Mouse (Mus musculus) cerebellum, adult 8-10 months (tissue): ENCODE data around the gene Lrba.

Experiments used
- DNase-seq: peaks from one replicate; pipeline ENCODE4 v3.0.0; 2022

Gene Lrba

GRCm38 (mm10) chr3:86804265-86804664, 579.8 kb downstream of the Lrba start:
- DNase-seq = no peak

GRCm38 (mm10) chr3:86806834-86807233, 582.4 kb downstream of the Lrba start:
- DNase-seq = no peak

- DNase-seq = peak; percentile 61
Observed at GRCm38 (mm10) chr3:86807750-86808467, 583.4 kb downstream of the Lrba start.

GRCm38 (mm10) chr3:86809199-86809598, 584.7 kb downstream of the Lrba start:
- DNase-seq = no peak

- DNase-seq = no peak
Observed at GRCm38 (mm10) chr3:86809646-86810045, 585.2 kb downstream of the Lrba start.

DNA sequence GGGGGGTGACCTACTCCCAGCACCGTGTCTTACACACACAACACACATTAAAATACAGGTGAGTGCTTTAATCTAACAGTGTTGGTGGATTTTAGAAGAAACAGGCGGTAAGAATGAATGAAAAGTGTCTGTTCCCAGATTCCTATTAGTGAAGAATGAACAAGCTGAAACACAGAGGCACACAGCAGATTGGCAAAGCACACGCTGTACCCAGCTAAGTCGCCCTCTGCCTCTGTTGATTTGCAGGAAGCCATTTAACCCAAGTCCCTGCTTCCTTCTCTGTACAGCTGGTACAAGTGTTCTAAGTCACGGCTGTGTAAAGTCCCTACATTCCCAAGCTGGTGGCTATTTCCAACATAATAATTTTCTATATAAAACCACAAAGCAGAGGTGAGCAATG, 586.4 kb downstream of the Lrba start:
- no peak for DNase-seq

DNA sequence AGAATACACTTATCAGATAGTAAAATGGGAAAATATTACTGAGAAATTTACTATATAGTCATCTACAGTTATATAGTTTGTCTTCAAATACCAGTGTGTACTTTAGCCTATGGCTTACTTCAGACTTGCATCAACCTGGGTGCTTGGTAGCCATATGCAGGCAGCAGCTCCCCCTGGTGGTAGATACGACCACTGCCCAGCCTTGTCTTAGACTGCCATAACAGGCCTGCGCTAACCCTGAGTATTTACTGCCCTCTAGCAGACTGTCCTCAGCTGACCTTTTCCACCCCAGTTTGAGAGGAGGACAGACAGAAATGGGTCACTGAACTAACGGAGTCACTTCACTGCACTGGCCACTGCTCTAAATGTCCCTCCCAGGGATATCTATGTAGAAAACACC, 588.2 kb downstream of the Lrba start:
- DNase-seq = peak; percentile 77

DNA sequence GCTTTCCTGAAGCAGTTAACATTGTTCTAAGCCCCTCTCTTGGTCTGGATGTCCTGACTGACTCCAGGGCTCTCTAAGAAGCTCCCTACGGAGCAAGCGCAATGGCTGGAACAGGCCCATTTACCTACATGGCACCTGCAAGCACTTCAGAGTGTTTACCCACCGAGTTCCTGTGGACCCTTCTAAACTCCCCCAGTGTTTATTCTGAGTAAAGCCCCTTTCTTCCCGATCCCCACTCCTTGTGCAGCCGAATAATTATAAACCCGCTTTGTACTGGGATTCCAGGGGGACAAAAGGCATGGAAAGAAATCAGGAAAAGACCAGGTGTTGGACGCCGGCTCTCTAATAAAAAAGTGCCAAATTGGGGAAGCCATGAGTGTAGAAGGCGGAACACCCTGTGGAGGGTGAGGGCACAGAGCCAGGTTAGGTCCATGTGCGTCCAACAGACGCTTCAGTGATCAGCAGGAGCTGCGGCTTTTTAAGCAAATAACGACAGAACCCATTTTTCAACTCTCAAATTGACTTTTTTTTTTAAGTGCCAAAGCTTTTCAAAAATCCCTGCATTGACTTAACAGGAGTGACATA, 593.6 kb downstream of the Lrba start:
- DNase-seq = peak; percentile 70

GRCm38 (mm10) chr3:86819372-86819771, 594.9 kb downstream of the Lrba start:
- DNase-seq = no peak

GRCm38 (mm10) chr3:86820344-86820743, 595.9 kb downstream of the Lrba start:
- DNase-seq = no peak

DNA sequence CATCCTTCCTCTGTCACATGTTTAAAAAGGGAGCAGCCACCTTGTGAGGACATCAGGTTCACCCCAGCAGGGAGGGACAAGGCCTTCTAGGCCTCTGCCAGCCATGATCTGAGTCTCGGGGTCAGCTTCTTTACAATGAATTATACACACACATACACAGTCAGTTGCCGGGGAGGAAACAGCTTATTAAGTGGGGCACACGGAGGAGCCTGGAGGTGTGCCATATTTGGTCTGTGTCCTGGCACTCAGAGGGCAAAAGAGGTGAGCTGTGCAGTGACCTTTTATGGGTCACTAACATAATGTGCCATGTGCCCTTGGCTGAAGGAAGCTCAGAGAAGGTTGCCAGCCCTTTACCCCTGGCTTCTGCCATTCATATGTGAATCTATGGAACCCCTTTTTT, 596.9 kb downstream of the Lrba start:
- DNase-seq = peak; percentile 28

DNA sequence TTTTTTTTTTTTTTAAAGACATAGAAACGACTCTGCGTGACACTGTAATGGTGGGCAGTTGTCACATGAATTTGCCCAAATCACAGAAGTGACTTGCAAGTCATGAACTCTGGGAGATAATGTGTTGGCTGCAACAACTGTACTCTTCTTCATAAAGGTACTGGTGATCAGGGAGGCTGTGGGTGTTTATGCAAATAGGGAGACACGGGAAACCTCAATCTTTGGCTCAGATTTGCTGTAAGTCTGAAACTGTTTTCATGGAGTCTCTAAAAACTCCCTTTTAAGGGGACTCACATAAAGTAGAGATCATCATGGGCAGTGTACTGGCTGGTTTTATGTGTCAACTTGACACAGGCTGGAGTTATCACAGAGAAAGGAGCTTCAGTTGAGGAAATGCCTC, 603.0 kb downstream of the Lrba start:
- no peak for DNase-seq

GRCm38 (mm10) chr3:86832115-86832514, 607.6 kb downstream of the Lrba start:
- no peak for DNase-seq
